Mouse (Mus musculus) neural tube, postnatal 0 days (tissue): Measurements from ENCODE around the gene Ssxb9. TPM values are rescaled to one million over a fixed set of nuclear protein-coding genes. Genes with fewer than 3 reads are reported as not detected.

Source experiments
- polyA plus RNA-seq: library from polyadenylated mRNA; unstranded; fragments of >200 nt; fragmentation: Nextera tagmentation; extraction: Ambion mirVana; gene quantifications from 2 replicates; pipeline ENCODE4 v1.2.1, GENCODE M21; 2015

Ssxb9 gene
- polyA plus RNA-seq, result not detected in 2 replicates

DNA sequence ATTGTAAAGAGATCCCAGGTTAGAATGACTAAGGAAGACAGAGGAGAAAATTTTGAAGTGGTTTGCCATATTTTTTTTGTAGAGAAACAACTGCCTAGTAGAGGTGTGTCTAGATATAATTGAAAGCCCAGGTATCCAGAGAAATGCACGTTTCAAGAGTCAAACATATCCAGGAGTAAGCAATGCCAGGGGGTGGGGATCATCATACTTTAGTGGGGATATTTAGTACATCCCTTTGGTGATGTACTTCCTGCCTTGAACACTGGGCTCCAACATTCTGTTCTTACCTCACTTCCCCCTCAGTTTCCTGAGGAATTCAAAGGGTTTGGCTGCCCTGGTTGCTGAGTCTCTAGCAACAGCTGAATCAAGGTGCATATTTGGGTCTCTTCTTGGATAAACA is at the start of gene Ssxb9:
Ssxb9 (plus strand) TSS at position 301 of the 400 bp plus-strand sequence.

DNA sequence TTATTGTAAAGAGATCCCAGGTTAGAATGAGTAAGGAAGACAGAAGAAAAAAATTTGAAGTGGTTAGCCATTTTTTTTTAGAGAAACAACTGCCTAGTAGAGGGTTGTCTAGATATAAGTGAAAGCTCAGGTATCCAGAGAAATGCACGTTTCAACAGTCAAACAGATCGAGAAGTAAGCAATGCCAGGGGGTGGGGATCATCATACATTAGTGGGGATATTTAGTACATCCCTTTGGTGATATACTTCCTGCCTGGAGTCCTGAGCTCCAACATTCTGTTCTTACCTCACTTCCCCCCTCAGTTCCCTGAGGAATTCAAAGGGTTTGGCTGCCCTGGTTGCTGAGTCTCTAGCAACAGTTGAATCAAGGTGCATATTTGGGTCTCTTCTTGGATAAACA is 39.7 kb upstream of the Ssxb9 start, which contains the start of gene Ssxb10:
Ssxb10 (plus strand) TSS at position 301 of the 400 bp plus-strand sequence.

DNA sequence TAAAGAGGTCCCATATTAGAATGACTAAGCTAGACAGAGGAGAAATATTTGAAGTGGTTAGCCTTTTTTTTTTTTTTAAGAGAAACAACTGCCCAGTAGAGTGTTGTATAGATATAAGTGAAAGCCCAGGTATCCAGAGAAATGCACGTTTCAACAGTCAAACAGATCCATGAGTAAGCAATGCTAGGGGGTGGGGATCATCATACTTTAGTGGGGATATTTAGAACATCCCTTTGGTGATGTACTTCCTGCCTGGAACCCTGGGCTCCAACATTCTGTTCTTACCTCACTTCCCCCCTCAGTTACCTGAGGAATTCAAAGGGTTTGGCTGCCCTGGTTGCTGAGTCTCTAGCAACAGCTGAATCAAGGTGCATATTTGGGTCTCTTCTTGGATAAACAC is 46.2 kb downstream of the Ssxb9 start, which contains the start of gene Ssxb1:
Ssxb1 (plus strand) TSS at position 301 of the 400 bp plus-strand sequence.

Other genes starting within 250 kb of the Ssxb9 start
- 49.8 and 57.2 TPM in 2 replicates for gene Wdr13, start 234.1 kb upstream of the Ssxb9 start, polyA plus RNA-seq
- 458 TPM in 2 replicates for gene Rbm3, start 221.1 kb upstream of the Ssxb9 start, polyA plus RNA-seq
- gene Tbc1d25, start 190.8 kb upstream of the Ssxb9 start, polyA plus RNA-seq, result 16.7 and 17.5 TPM in 2 replicates
- gene Ebp, start 173.5 kb upstream of the Ssxb9 start, polyA plus RNA-seq, result 33.4 and 39.3 TPM in 2 replicates
- 41.7 and 48.9 TPM in 2 replicates for gene Porcn, start 160.5 kb upstream of the Ssxb9 start, polyA plus RNA-seq
- 40.1 and 41.4 TPM in 2 replicates for gene Ftsj1, start 114.6 kb upstream of the Ssxb9 start, polyA plus RNA-seq
- gene Slc38a5, start 95.8 kb upstream of the Ssxb9 start, polyA plus RNA-seq, result 21.8 and 27.1 TPM in 2 replicates
- not detected in 2 replicates for gene Ssxb10, start 39.6 kb upstream of the Ssxb9 start, polyA plus RNA-seq
- not detected in 2 replicates for gene Ssxb1, start 46.3 kb downstream of the Ssxb9 start, polyA plus RNA-seq
- not detected in 2 replicates for gene Ssxb2, start 94.7 kb downstream of the Ssxb9 start, polyA plus RNA-seq
- not detected in 2 replicates for gene Gm14459, start 158.0 kb downstream of the Ssxb9 start, polyA plus RNA-seq
- not detected in 2 replicates for gene Ssxb6, start 181.3 kb downstream of the Ssxb9 start, polyA plus RNA-seq
- not detected in 2 replicates for gene Ssxb3, start 224.8 kb downstream of the Ssxb9 start, polyA plus RNA-seq